Mouse (Mus musculus): ENCODE measurements at regions not wholly inside any gene's neighbourhood (a gene's known extent, or its start where the extent isn't known, plus 50 kb on each side); places are given as distances from the start of the nearest gene placed in this dataset.

- TF ChIP-seq CTCF (IDR thresholded peaks at IDR 0.05; ENCODE audit: low read depth): no peak
- no peaks in the 10 kb centered on the region for H3K36me3 ChIP-seq (ENCODE audit: insufficient read depth, low read length)
Observed at GRCm38 (mm10) chr14:101287755-101288154, 87.6 kb upstream of the Prr30 start.

GRCm38 (mm10) chr14:101269048-101269789 lies 69.1 kb upstream of the Prr30 start:
- H3K9me3 ChIP-seq (replicated peaks; ENCODE audit: low read length): no peaks in the 10 kb centered on the region
- 56% methylated on average over 4 of the region's 4 CpGs for WGBS
- H3K27ac ChIP-seq: no peak overlapping the region
- no peak for ATAC-seq (replicated peaks; ENCODE audit: low FRiP score, low read depth)
- H3K4me1 ChIP-seq (replicated peaks; ENCODE audit: insufficient read depth, low read length): no peaks in the 10 kb centered on the region
- no peak for TF ChIP-seq CTCF (IDR thresholded peaks at IDR 0.05; ENCODE audit: low read depth)
- no peaks in the 10 kb centered on the region for H3K27me3 ChIP-seq (ENCODE audit: insufficient read depth, low read length)
- no peak overlapping the region for H3K4me2 ChIP-seq (ENCODE audit: low read length)
- H3K4me3 ChIP-seq (replicated peaks; ENCODE audit: low read depth, low read length): no peak overlapping the region
- H3K9ac ChIP-seq (ENCODE audit: low read depth, low read length): no peak overlapping the region
- no peak for DNase-seq (ENCODE audit: low spot score)
- no peaks in the 10 kb centered on the region for H3K36me3 ChIP-seq (ENCODE audit: insufficient read depth, low read length)

More at GRCm38 (mm10) chr14:101287755-101288154, 87.6 kb upstream of the Prr30 start:
- no peak overlapping the region for H3K27ac ChIP-seq
- no peaks in the 10 kb centered on the region for H3K4me1 ChIP-seq (replicated peaks; ENCODE audit: insufficient read depth, low read length)
- no peak for DNase-seq (ENCODE audit: low spot score)
- no peak overlapping the region for H3K4me3 ChIP-seq (replicated peaks; ENCODE audit: low read depth, low read length)
- H3K9ac ChIP-seq (ENCODE audit: low read depth, low read length): no peak overlapping the region
- H3K4me2 ChIP-seq (ENCODE audit: low read length): no peak overlapping the region
- ATAC-seq (replicated peaks; ENCODE audit: low FRiP score, low read depth): no peak
- H3K9me3 ChIP-seq (replicated peaks; ENCODE audit: low read length): no peaks in the 10 kb centered on the region
- WGBS: 83% methylated on average over 4 of the region's 4 CpGs
- H3K27me3 ChIP-seq (ENCODE audit: insufficient read depth, low read length): no peaks in the 10 kb centered on the region

- WGBS: 85% methylated on average over 2 of the region's 2 CpGs
- H3K4me3 ChIP-seq (replicated peaks; ENCODE audit: low read depth, low read length): no peak overlapping the region
- ATAC-seq (replicated peaks; ENCODE audit: low FRiP score, low read depth) (no peak), DNase-seq (ENCODE audit: low spot score) (no peak)
- H3K27me3 ChIP-seq (ENCODE audit: insufficient read depth, low read length): no peaks in the 10 kb centered on the region
- no peaks in the 10 kb centered on the region for H3K36me3 ChIP-seq (ENCODE audit: insufficient read depth, low read length)
- TF ChIP-seq CTCF (IDR thresholded peaks at IDR 0.05; ENCODE audit: low read depth): no peak
- no peak overlapping the region for H3K27ac ChIP-seq
- H3K9me3 ChIP-seq (replicated peaks; ENCODE audit: low read length): no peaks in the 10 kb centered on the region
- H3K4me2 ChIP-seq (ENCODE audit: low read length): no peak overlapping the region
- no peaks in the 10 kb centered on the region for H3K4me1 ChIP-seq (replicated peaks; ENCODE audit: insufficient read depth, low read length)
- no peak overlapping the region for H3K9ac ChIP-seq (ENCODE audit: low read depth, low read length)
Observed at GRCm38 (mm10) chr14:101267536-101267935, 67.4 kb upstream of the Prr30 start.

Measured in kidney, postnatal 0 days (tissue).